Mouse (Mus musculus) MEL (cell line): Measurements from ENCODE around the gene Kantr.

Experiments
- CTCF ChIP-seq, 3 experiments: IDR thresholded peaks in 2 of 3; conservative IDR thresholded peaks in 1 of 3; 2 replicates each; pipeline ENCODE4 v1.5.1; 2011 to 2012; ENCODE audit warnings: low read length in 3 of 3, low read depth in 2 of 3, mild to moderate bottlenecking in 2 of 3, improper control_type of control experiment in 1 of 3, inconsistent platforms in 1 of 3, mixed read lengths in 1 of 3, moderate library complexity in 1 of 3; ENCODE audit not compliant: control insufficient read depth in 1 of 3, insufficient read depth in 1 of 3, poor library complexity in 1 of 3, severe bottlenecking in 1 of 3
- EP300 ChIP-seq, 2 experiments: IDR thresholded peaks; 2 replicates each; pipeline ENCODE4 v1.6.1; 2011; ENCODE audit warnings: improper control_type of control experiment in 2 of 2, low read length in 2 of 2, low read depth in 1 of 2, mild to moderate bottlenecking in 1 of 2
- GABPA ChIP-seq: IDR thresholded peaks from 2 replicates; pipeline ENCODE4 v1.6.1; 2012; ENCODE audit warnings: low read depth, mild to moderate bottlenecking, inconsistent platforms, low read length, improper control_type of control experiment, moderate library complexity
- JUND ChIP-seq: IDR thresholded peaks from 2 replicates; pipeline ENCODE4 v1.6.1; 2011; ENCODE audit warnings: low read depth, mild to moderate bottlenecking, improper control_type of control experiment, low read length
- KAT2A ChIP-seq: conservative IDR thresholded peaks from 2 replicates; pipeline ENCODE4 v1.6.1; 2012; ENCODE audit warnings: low read depth, low read length, improper control_type of control experiment, inconsistent platforms
- MYC ChIP-seq: IDR thresholded peaks from 2 replicates; pipeline ENCODE4 v1.6.1; 2011; ENCODE audit warnings: low read depth, mild to moderate bottlenecking, low read length, improper control_type of control experiment, moderate library complexity
- NRF1 ChIP-seq: IDR thresholded peaks from 2 replicates; pipeline ENCODE4 v1.6.1; 2014; ENCODE audit warnings: low read depth, mild to moderate bottlenecking, inconsistent platforms, low read length, improper control_type of control experiment, moderate library complexity; ENCODE audit not compliant: poor library complexity, insufficient read depth, severe bottlenecking
- POLR2A ChIP-seq, 2 experiments: IDR thresholded peaks; 2 replicates each; pipeline ENCODE4 v1.6.1; 2011 to 2012; ENCODE audit warnings: low read length in 2 of 2, mild to moderate bottlenecking in 2 of 2, control low read depth in 1 of 2, improper control_type of control experiment in 1 of 2, low read depth in 1 of 2, moderate library complexity in 1 of 2; ENCODE audit not compliant: control insufficient read depth in 1 of 2, insufficient read depth in 1 of 2, poor library complexity in 1 of 2
- TBP ChIP-seq: IDR thresholded peaks from 2 replicates; pipeline ENCODE4 v1.8.0; 2011; ENCODE audit warnings: low read depth, low read length, improper control_type of control experiment
- UBTF ChIP-seq: IDR thresholded peaks from 2 replicates; pipeline ENCODE4 v1.6.1; 2012; ENCODE audit warnings: low read depth, mild to moderate bottlenecking, inconsistent platforms, low read length, improper control_type of control experiment, moderate library complexity, borderline replicate concordance; ENCODE audit not compliant: insufficient read depth
- USF2 ChIP-seq, 2 experiments: IDR thresholded peaks; 2 replicates each; pipeline ENCODE4 v1.6.1; 2011 to 2012; ENCODE audit warnings: improper control_type of control experiment in 2 of 2, low read length in 2 of 2, borderline replicate concordance in 1 of 2, inconsistent platforms in 1 of 2, low read depth in 1 of 2, mild to moderate bottlenecking in 1 of 2; ENCODE audit not compliant: insufficient read depth in 1 of 2

DNA sequence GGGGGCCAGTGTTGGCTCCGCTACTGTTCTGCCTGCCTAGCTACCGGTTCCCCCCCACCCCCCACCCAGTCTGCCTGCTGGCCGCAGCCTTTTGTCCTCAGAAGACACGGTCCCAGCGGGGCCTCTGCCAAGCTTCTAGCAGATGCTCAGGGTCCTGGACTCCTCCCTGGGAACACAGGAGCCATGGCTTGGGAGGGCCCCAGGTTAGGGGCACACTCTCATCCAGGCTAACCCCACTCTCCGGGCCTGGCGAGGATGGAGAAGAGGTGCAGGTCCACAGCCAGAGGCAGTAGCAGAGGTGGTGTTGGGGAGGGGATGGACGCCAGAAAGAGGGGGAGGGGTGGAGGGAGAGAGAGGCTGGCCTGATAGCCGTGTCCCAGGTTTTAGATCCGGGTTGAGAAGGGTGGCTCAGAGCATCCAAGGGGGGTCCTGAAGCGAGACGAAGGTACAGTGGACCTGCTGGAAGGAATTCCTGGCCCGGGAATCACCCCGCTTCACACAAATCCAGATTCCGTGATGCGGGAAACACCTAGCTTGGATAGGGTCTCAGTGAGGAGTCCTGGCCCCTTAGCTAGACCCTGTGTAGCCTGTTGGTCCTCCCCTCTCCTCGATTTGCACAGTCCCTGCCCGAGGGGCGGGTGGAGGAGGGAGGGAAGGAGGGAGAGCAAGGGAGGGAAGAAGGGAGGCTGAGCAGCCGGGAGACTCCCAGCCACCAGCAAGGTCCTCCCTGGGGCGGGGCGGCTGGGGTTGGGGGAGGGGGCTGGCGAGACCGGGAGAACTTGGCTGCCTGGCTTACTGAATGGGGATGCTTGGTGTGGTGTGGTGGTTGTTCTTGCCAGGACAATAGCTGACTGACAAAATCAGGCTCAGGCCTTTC, 41.3 kb upstream of the Kantr start, which contains the start of gene Gpr173:
- TF ChIP-seq NRF1: no peak
- TF ChIP-seq CTCF (IDR thresholded peaks at IDR 0.05 in 2 of 3, conservative IDR thresholded peaks at IDR 0.05 in 1 of 3; ENCODE audit: control insufficient read depth in 1 of 3, insufficient read depth in 1 of 3, low read depth in 2 of 3, low read length in 3 of 3, poor library complexity in 1 of 3, severe bottlenecking in 1 of 3): no peak
- TF ChIP-seq KAT2A: no peak
- TF ChIP-seq JUND: no peak
- no peak for TF ChIP-seq USF2 (IDR thresholded peaks at IDR 0.05; ENCODE audit: borderline replicate concordance in 1 of 2, insufficient read depth in 1 of 2, low read depth in 1 of 2, low read length in 2 of 2)
- no peak for TF ChIP-seq UBTF
- no peak for TF ChIP-seq EP300 (IDR thresholded peaks at IDR 0.05; ENCODE audit: low read depth in 1 of 2, low read length in 2 of 2)
- no peak for TF ChIP-seq GABPA
- TF ChIP-seq POLR2A (IDR thresholded peaks at IDR 0.05; ENCODE audit: control insufficient read depth in 1 of 2, insufficient read depth in 1 of 2, low read depth in 1 of 2, low read length in 2 of 2, poor library complexity in 1 of 2): no peak
- no peak for TF ChIP-seq TBP
- no peak for TF ChIP-seq MYC
